Mouse (Mus musculus) embryonic facial prominence, embryonic 12.5 days (tissue): ENCODE data around the gene Trat1. TPM values are rescaled to one million over a fixed set of nuclear protein-coding genes. Genes with fewer than 3 reads are reported as not detected.

Experiments used
- ATAC-seq: fragments of 200-750 bp; cut with Nextera tagmentation; 2 replicates; pipeline ENCODE4 v1.8.0; 2017; ENCODE audit not compliant: insufficient number of reproducible peaks, insufficient read depth, low FRiP score, low TSS enrichment
- H3K27ac ChIP-seq: fragments of 300-500 bp; sonication (generic); 2 replicates; pipeline ENCODE4 v1.5.1; 2016; ENCODE audit warnings: mild to moderate bottlenecking
- H3K27me3 ChIP-seq: fragments of 300-500 bp; sonication (generic); 2 replicates; pipeline ENCODE4 v1.6.1; 2016; ENCODE audit warnings: mild to moderate bottlenecking, moderate library complexity
- H3K36me3 ChIP-seq: fragments of 300-500 bp; sonication (generic); 2 replicates; pipeline ENCODE4 v1.6.1; 2016; ENCODE audit warnings: mild to moderate bottlenecking
- H3K4me1 ChIP-seq: fragments of 300-500 bp; sonication (generic); 2 replicates; pipeline ENCODE4 v1.6.1; 2016
- H3K4me2 ChIP-seq: fragments of 300-500 bp; sonication (generic); replicated peaks from 2 replicates; pipeline ENCODE4 v1.6.1; 2016; ENCODE audit warnings: mild to moderate bottlenecking, moderate library complexity
- H3K4me3 ChIP-seq: fragments of 300-500 bp; sonication (generic); 2 replicates; pipeline ENCODE4 v1.5.1; 2016; ENCODE audit warnings: mild to moderate bottlenecking
- H3K9ac ChIP-seq: fragments of 300-500 bp; sonication (generic); 2 replicates; pipeline ENCODE4 v1.6.1; 2016; ENCODE audit warnings: mild to moderate bottlenecking, moderate library complexity
- H3K9me3 ChIP-seq: fragments of 300-500 bp; sonication (generic); 2 replicates; pipeline ENCODE4 v1.6.1; 2016; ENCODE audit warnings: mild to moderate bottlenecking, moderate library complexity
- WGBS: fragments of 180-500 bp; shearing (Covaris S2); methylation state at CpG from one replicate; pipeline ENCODE4 v1.1.7; 2016; 5-methylcytosine and 5-hydroxymethylcytosine counted together
- polyA plus RNA-seq: library from polyadenylated mRNA; unstranded; fragments of >200 nt; fragmentation: Nextera tagmentation; extraction: Ambion mirVana; gene quantifications from 2 replicates; pipeline ENCODE4 v1.2.1, GENCODE M21; 2016

Trat1 gene
- polyA plus RNA-seq, 1 experiment from 2014 or later = not detected

GRCm38 (mm10) chr16:48777254-48777653, 5.4 kb upstream of the Trat1 start:
- no peak for ATAC-seq
- WGBS = 53% methylated on average over 2 of the region's 2 CpGs

GRCm38 (mm10) chr16:48769183-48769582, 2.6 kb downstream of the Trat1 start:
- WGBS = 91% methylated on average over 3 of the region's 3 CpGs
- H3K27ac ChIP-seq = no peak overlapping the region
- H3K9me3 ChIP-seq = no peaks in the 10 kb centered on the region
- no peak for ATAC-seq
- no peak overlapping the region for H3K4me2 ChIP-seq
- no peaks in the 10 kb centered on the region for H3K36me3 ChIP-seq
- H3K4me1 ChIP-seq = no peaks in the 10 kb centered on the region
- H3K4me3 ChIP-seq = no peak overlapping the region
- no peak overlapping the region for H3K9ac ChIP-seq
- no peaks in the 10 kb centered on the region for H3K27me3 ChIP-seq

More at GRCm38 (mm10) chr16:48777254-48777653, 5.4 kb upstream of the Trat1 start:
- Histone ChIP-seq H3K4me3 (no peak overlapping the region), H3K9me3 (no peaks in the 10 kb centered on the region), H3K4me2 (no peak overlapping the region), H3K36me3 (no peaks in the 10 kb centered on the region), H3K9ac (no peak overlapping the region), H3K27me3 (no peaks in the 10 kb centered on the region), H3K4me1 (no peaks in the 10 kb centered on the region), H3K27ac (no peak overlapping the region)

GRCm38 (mm10) chr16:48760643-48761481, 11.0 kb downstream of the Trat1 start:
- 75% methylated on average over 17 of the region's 17 CpGs for WGBS
- no peaks in the 10 kb centered on the region for H3K9me3 ChIP-seq

GRCm38 (mm10) chr16:48750145-48750827, 21.5 kb downstream of the Trat1 start:
- peak overlapping the region; percentile 24; the same call in 1 of the 2 replicates for H3K4me3 ChIP-seq
- H3K36me3 ChIP-seq = no peaks in the 10 kb centered on the region
- no peak overlapping the region for H3K27ac ChIP-seq
- H3K4me2 ChIP-seq = peak overlapping the region; percentile 53
- 8% methylated on average over 26 of the region's 26 CpGs for WGBS
- H3K4me1 ChIP-seq = 0 out of 2 replicates have a peak, but pooled peaks cover 7% of the 10 kb centered on the region
- ATAC-seq = no peak
- peaks cover 2% of the 10 kb centered on the region; the same call in 1 of the 2 replicates for H3K27me3 ChIP-seq
- no peak overlapping the region for H3K9ac ChIP-seq
- H3K9me3 ChIP-seq = no peaks in the 10 kb centered on the region

More at GRCm38 (mm10) chr16:48760643-48761481, 11.0 kb downstream of the Trat1 start:
- Histone ChIP-seq H3K4me1 (no peaks in the 10 kb centered on the region), H3K4me3 (no peak overlapping the region), H3K4me2 (no peak overlapping the region), H3K27ac (no peak overlapping the region), H3K27me3 (no peaks in the 10 kb centered on the region), H3K36me3 (no peaks in the 10 kb centered on the region), H3K9ac (no peak overlapping the region)
- no peak for ATAC-seq

- ATAC-seq = no peak
- Histone ChIP-seq H3K27ac (no peak overlapping the region), H3K9ac (no peak overlapping the region), H3K4me1 (0 out of 2 replicates have a peak, but pooled peaks cover 4% of the 10 kb centered on the region), H3K4me3 (no peak overlapping the region), H3K4me2 (no peak overlapping the region), H3K9me3 (no peaks in the 10 kb centered on the region), H3K27me3 (peaks cover under 1% of the 10 kb centered on the region; the same call in 1 of the 2 replicates), H3K36me3 (no peaks in the 10 kb centered on the region)
- 84% methylated on average over 2 of the region's 2 CpGs for WGBS
Measured at GRCm38 (mm10) chr16:48745418-48745817, 26.4 kb downstream of the Trat1 start.

GRCm38 (mm10) chr16:48745011-48745410, 26.8 kb downstream of the Trat1 start:
- no peak overlapping the region for H3K27ac ChIP-seq
- WGBS = 77% methylated on average over 2 of the region's 2 CpGs
- H3K9ac ChIP-seq = no peak overlapping the region
- ATAC-seq = no peak
- no peaks in the 10 kb centered on the region for H3K9me3 ChIP-seq
- no peaks in the 10 kb centered on the region for H3K36me3 ChIP-seq
- no peak overlapping the region for H3K4me2 ChIP-seq
- H3K27me3 ChIP-seq = no peaks in the 10 kb centered on the region
- H3K4me1 ChIP-seq = no peaks in the 10 kb centered on the region
- no peak overlapping the region for H3K4me3 ChIP-seq

GRCm38 (mm10) chr16:48741549-48741948, 30.3 kb downstream of the Trat1 start:
- Histone ChIP-seq H3K4me1 (no peaks in the 10 kb centered on the region), H3K36me3 (no peaks in the 10 kb centered on the region), H3K9ac (no peak overlapping the region), H3K4me2 (no peak overlapping the region), H3K27ac (no peak overlapping the region), H3K4me3 (no peak overlapping the region), H3K27me3 (no peaks in the 10 kb centered on the region), H3K9me3 (no peaks in the 10 kb centered on the region)
- no peak for ATAC-seq
- 73% methylated on average over 3 of the region's 3 CpGs for WGBS

GRCm38 (mm10) chr16:48739974-48740373, 31.8 kb downstream of the Trat1 start:
- WGBS = 86% methylated on average over 6 of the region's 6 CpGs
- H3K27me3 ChIP-seq = no peaks in the 10 kb centered on the region
- no peaks in the 10 kb centered on the region for H3K4me1 ChIP-seq
- no peak overlapping the region for H3K27ac ChIP-seq
- H3K4me2 ChIP-seq = no peak overlapping the region
- no peak overlapping the region for H3K4me3 ChIP-seq
- no peak overlapping the region for H3K9ac ChIP-seq
- no peaks in the 10 kb centered on the region for H3K36me3 ChIP-seq
- ATAC-seq = no peak
- no peaks in the 10 kb centered on the region for H3K9me3 ChIP-seq

- no peaks in the 10 kb centered on the region for H3K9me3 ChIP-seq
- H3K27me3 ChIP-seq = no peaks in the 10 kb centered on the region
- no peak overlapping the region for H3K27ac ChIP-seq
- no peak overlapping the region for H3K9ac ChIP-seq
- H3K4me2 ChIP-seq = no peak overlapping the region
- H3K4me3 ChIP-seq = no peak overlapping the region
- no peaks in the 10 kb centered on the region for H3K36me3 ChIP-seq
- WGBS = 76% methylated on average over 2 of the region's 2 CpGs
- no peak for ATAC-seq
- H3K4me1 ChIP-seq = no peaks in the 10 kb centered on the region
Measured at GRCm38 (mm10) chr16:48738429-48738828, 33.4 kb downstream of the Trat1 start.

GRCm38 (mm10) chr16:48736890-48737289, 34.9 kb downstream of the Trat1 start:
- ATAC-seq = no peak
- Histone ChIP-seq H3K9ac (no peak overlapping the region), H3K9me3 (no peaks in the 10 kb centered on the region), H3K27ac (no peak overlapping the region), H3K4me2 (no peak overlapping the region), H3K27me3 (no peaks in the 10 kb centered on the region), H3K4me1 (no peaks in the 10 kb centered on the region), H3K36me3 (no peaks in the 10 kb centered on the region), H3K4me3 (no peak overlapping the region)
- 78% methylated on average over 3 of the region's 3 CpGs for WGBS

- H3K4me3 ChIP-seq = no peak overlapping the region
- no peaks in the 10 kb centered on the region for H3K4me1 ChIP-seq
- no peak overlapping the region for H3K4me2 ChIP-seq
- 94% methylated on average over 3 of the region's 3 CpGs for WGBS
- no peaks in the 10 kb centered on the region for H3K27me3 ChIP-seq
- no peak overlapping the region for H3K27ac ChIP-seq
- H3K36me3 ChIP-seq = no peaks in the 10 kb centered on the region
- no peak for ATAC-seq
- no peaks in the 10 kb centered on the region for H3K9me3 ChIP-seq
- H3K9ac ChIP-seq = no peak overlapping the region
Measured at GRCm38 (mm10) chr16:48720259-48720658, 51.6 kb downstream of the Trat1 start.

GRCm38 (mm10) chr16:48719679-48720078, 52.1 kb downstream of the Trat1 start:
- WGBS = 56% methylated on average over 3 of the region's 3 CpGs
- Histone ChIP-seq H3K4me2 (no peak overlapping the region), H3K36me3 (no peaks in the 10 kb centered on the region), H3K4me1 (no peaks in the 10 kb centered on the region), H3K27me3 (no peaks in the 10 kb centered on the region), H3K9ac (no peak overlapping the region), H3K4me3 (no peak overlapping the region), H3K27ac (no peak overlapping the region), H3K9me3 (no peaks in the 10 kb centered on the region)
- ATAC-seq = no peak
